Mouse (Mus musculus) MEL (cell line): ENCODE results near the gene Cartpt.

Experiments
- BHLHE40 ChIP-seq: IDR thresholded peaks from 2 replicates; pipeline ENCODE4 v1.6.1; 2012; ENCODE audit warnings: low read depth, mild to moderate bottlenecking, inconsistent platforms, low read length, improper control_type of control experiment, borderline replicate concordance
- CTCF ChIP-seq, 3 experiments: IDR thresholded peaks in 2 of 3; conservative IDR thresholded peaks in 1 of 3; 2 replicates each; pipeline ENCODE4 v1.5.1; 2011 to 2012; ENCODE audit warnings: low read length in 3 of 3, low read depth in 2 of 3, mild to moderate bottlenecking in 2 of 3, improper control_type of control experiment in 1 of 3, inconsistent platforms in 1 of 3, mixed read lengths in 1 of 3, moderate library complexity in 1 of 3; ENCODE audit not compliant: control insufficient read depth in 1 of 3, insufficient read depth in 1 of 3, poor library complexity in 1 of 3, severe bottlenecking in 1 of 3
- E2F4 ChIP-seq: IDR thresholded peaks from 2 replicates; pipeline ENCODE4 v1.6.1; 2011; ENCODE audit warnings: low read depth, low read length, improper control_type of control experiment, borderline replicate concordance
- ELF1 ChIP-seq: IDR thresholded peaks from 2 replicates; pipeline ENCODE4 v1.6.1; 2014; ENCODE audit warnings: low read depth, mild to moderate bottlenecking, inconsistent platforms, low read length, improper control_type of control experiment, moderate library complexity
- KAT2A ChIP-seq: conservative IDR thresholded peaks from 2 replicates; pipeline ENCODE4 v1.6.1; 2012; ENCODE audit warnings: low read depth, low read length, improper control_type of control experiment, inconsistent platforms
- MAFK ChIP-seq: IDR thresholded peaks from 2 replicates; pipeline ENCODE4 v1.6.1; 2011; ENCODE audit warnings: low read depth, mild to moderate bottlenecking, low read length, improper control_type of control experiment, borderline replicate concordance
- MXI1 ChIP-seq: IDR thresholded peaks from 2 replicates; pipeline ENCODE4 v1.6.1; 2011; ENCODE audit warnings: mild to moderate bottlenecking, low read depth, low read length, improper control_type of control experiment
- MYC ChIP-seq: IDR thresholded peaks from 2 replicates; pipeline ENCODE4 v1.6.1; 2011; ENCODE audit warnings: low read depth, mild to moderate bottlenecking, low read length, improper control_type of control experiment, moderate library complexity
- POLR2A ChIP-seq, 2 experiments: IDR thresholded peaks; 2 replicates each; pipeline ENCODE4 v1.6.1; 2011 to 2012; ENCODE audit warnings: low read length in 2 of 2, mild to moderate bottlenecking in 2 of 2, control low read depth in 1 of 2, improper control_type of control experiment in 1 of 2, low read depth in 1 of 2, moderate library complexity in 1 of 2; ENCODE audit not compliant: control insufficient read depth in 1 of 2, insufficient read depth in 1 of 2, poor library complexity in 1 of 2
- POLR2AphosphoS2 ChIP-seq: IDR thresholded peaks from 2 replicates; pipeline ENCODE4 v1.6.1; 2011; ENCODE audit warnings: low read length, improper control_type of control experiment
- TCF12 ChIP-seq: IDR thresholded peaks from 2 replicates; pipeline ENCODE4 v1.6.1; 2014; ENCODE audit warnings: low read depth, mild to moderate bottlenecking, inconsistent platforms, low read length, improper control_type of control experiment, moderate library complexity
- USF1 ChIP-seq: IDR thresholded peaks from 2 replicates; pipeline ENCODE4 v1.6.1; 2014; ENCODE audit warnings: low read depth, mild to moderate bottlenecking, inconsistent platforms, low read length, improper control_type of control experiment, moderate library complexity
- ZC3H11A ChIP-seq: IDR thresholded peaks from 2 replicates; pipeline ENCODE4 v1.6.1; 2012; ENCODE audit warnings: low read depth, mild to moderate bottlenecking, inconsistent platforms, low read length, improper control_type of control experiment
- ZKSCAN1 ChIP-seq: IDR thresholded peaks from 2 replicates; pipeline ENCODE4 v1.6.1; 2012; ENCODE audit warnings: low read depth, mild to moderate bottlenecking, inconsistent platforms, low read length, improper control_type of control experiment, moderate library complexity

- no peak for TF ChIP-seq E2F4
- TF ChIP-seq CTCF (IDR thresholded peaks at IDR 0.05 in 2 of 3, conservative IDR thresholded peaks at IDR 0.05 in 1 of 3; ENCODE audit: control insufficient read depth in 1 of 3, insufficient read depth in 1 of 3, low read depth in 2 of 3, low read length in 3 of 3, poor library complexity in 1 of 3, severe bottlenecking in 1 of 3), result no peak
- no peak for TF ChIP-seq TCF12
- no peak for TF ChIP-seq BHLHE40
- TF ChIP-seq POLR2A (IDR thresholded peaks at IDR 0.05; ENCODE audit: control insufficient read depth in 1 of 2, insufficient read depth in 1 of 2, low read depth in 1 of 2, low read length in 2 of 2, poor library complexity in 1 of 2), result no peak
- no peak for TF ChIP-seq POLR2AphosphoS2
- TF ChIP-seq ZKSCAN1, result no peak
- TF ChIP-seq MXI1, result no peak
- TF ChIP-seq ZC3H11A, result no peak
- no peak for TF ChIP-seq MAFK
- TF ChIP-seq KAT2A, result no peak
- no peak for TF ChIP-seq USF1
- no peak for TF ChIP-seq MYC
- no peak for TF ChIP-seq ELF1
Measured at GRCm38 (mm10) chr13:99851026-99851425, 49.9 kb downstream of the Cartpt start.
